Mouse (Mus musculus) thymus, adult 2 months (tissue): ENCODE measurements around the gene Ehbp1. TPM values are rescaled to one million over a fixed set of nuclear protein-coding genes. Genes with fewer than 3 reads are reported as not detected.
A peak's percentile ranks its signal among the peaks of the same experiment; 100 is the strongest.

Experiments used
- DNase-seq: peaks from one replicate; pipeline ENCODE4 v3.0.0; 2021
- H3K27ac ChIP-seq: fragments of 200-500 bp; 2 replicates; pipeline ENCODE4 v1.5.1; 2012; ENCODE audit warnings: low read length, control low read depth; ENCODE audit not compliant: control insufficient read depth, insufficient read depth
- H3K27me3 ChIP-seq: fragments of 200-500 bp; 2 replicates; pipeline ENCODE4 v1.6.1; 2012; ENCODE audit warnings: mild to moderate bottlenecking, low read length, moderate library complexity, mixed read lengths; ENCODE audit not compliant: control insufficient read depth, insufficient read depth
- H3K36me3 ChIP-seq: fragments of 200-500 bp; 2 replicates; pipeline ENCODE4 v1.6.1; 2012; ENCODE audit warnings: mild to moderate bottlenecking, low read length, moderate library complexity; ENCODE audit not compliant: control insufficient read depth, insufficient read depth
- H3K4me1 ChIP-seq: fragments of 200-500 bp; replicated peaks from 2 replicates; pipeline ENCODE4 v1.6.1; 2012; ENCODE audit warnings: low read length; ENCODE audit not compliant: control insufficient read depth, insufficient read depth
- H3K4me3 ChIP-seq: fragments of 200-500 bp; 2 replicates; pipeline ENCODE4 v1.5.1; 2012; ENCODE audit warnings: mild to moderate bottlenecking, low read length, control low read depth, moderate library complexity; ENCODE audit not compliant: control insufficient read depth, insufficient read depth
- CTCF ChIP-seq: fragments of 200-500 bp; IDR thresholded peaks from 2 replicates; pipeline ENCODE4 v1.5.1; 2012; ENCODE audit warnings: mild to moderate bottlenecking, control low read depth, low read length, moderate library complexity, borderline replicate concordance; ENCODE audit not compliant: control insufficient read depth, poor library complexity, insufficient read depth; ENCODE audit errors: extremely low read depth
- POLR2A ChIP-seq: fragments of 200-500 bp; IDR thresholded peaks from 2 replicates; pipeline ENCODE4 v1.6.1; 2012; ENCODE audit warnings: mild to moderate bottlenecking, low read length, control low read depth, moderate library complexity; ENCODE audit not compliant: control insufficient read depth, poor library complexity, insufficient read depth; ENCODE audit errors: extremely low read depth
- WGBS: fragments of 180-500 bp; shearing (Covaris S2); methylation state at CpG from one replicate; pipeline ENCODE4 v1.1.7; 2018; 5-methylcytosine and 5-hydroxymethylcytosine counted together
- polyA plus RNA-seq: library from polyadenylated mRNA; depleted of rRNA; stranded (reverse); fragments of >200 nt; gene quantifications from 2 replicates; pipeline ENCODE4 v1.2.3, GENCODE M21; 2012

Ehbp1 gene
- polyA plus RNA-seq, 1 experiment, result 0.75 TPM

DNA sequence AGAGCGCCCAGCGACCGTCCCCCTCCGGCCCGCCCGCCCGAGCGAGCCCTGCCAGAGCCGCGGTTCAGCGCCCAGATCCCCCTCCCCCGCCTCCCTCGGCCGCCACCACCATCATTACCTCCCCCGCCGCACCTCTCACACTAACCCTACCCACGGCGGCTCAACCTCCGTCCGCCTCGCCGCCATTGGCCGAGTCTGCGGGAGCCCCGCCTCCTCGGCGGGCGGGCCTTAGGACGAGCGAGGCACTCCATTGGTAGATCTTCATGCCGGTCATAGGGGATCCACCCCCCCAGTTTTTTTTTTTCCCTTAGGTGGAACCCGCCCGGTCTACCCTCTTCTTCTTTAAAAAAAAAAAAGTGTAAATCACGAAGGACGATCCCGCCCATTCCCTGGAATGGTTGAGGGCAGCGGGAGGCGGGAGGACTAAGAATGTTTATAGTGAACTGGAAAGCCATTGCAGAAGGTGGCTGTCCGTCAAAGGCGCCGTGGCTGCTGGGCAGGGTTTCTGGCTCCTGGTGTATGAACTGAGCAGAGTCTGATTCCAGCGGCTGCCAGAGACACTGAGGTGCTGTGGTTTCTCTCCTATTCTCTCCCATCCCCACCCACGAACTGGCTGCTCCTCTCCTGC is 55.1 kb downstream of the Ehbp1 start:
- TF ChIP-seq POLR2A (no peak), CTCF (no peak)
- H3K4me3 ChIP-seq, result peak overlapping the region; percentile 70
- H3K36me3 ChIP-seq, result no peaks in the 10 kb centered on the region
- H3K4me1 ChIP-seq, result peaks cover 5% of the 10 kb centered on the region; the same call in 1 of the 2 replicates
- no peak overlapping the region for H3K27ac ChIP-seq
- peak; percentile 95 for DNase-seq
- no peaks in the 10 kb centered on the region for H3K27me3 ChIP-seq
- 2% methylated on average over 43 of the region's 43 CpGs for WGBS

DNA sequence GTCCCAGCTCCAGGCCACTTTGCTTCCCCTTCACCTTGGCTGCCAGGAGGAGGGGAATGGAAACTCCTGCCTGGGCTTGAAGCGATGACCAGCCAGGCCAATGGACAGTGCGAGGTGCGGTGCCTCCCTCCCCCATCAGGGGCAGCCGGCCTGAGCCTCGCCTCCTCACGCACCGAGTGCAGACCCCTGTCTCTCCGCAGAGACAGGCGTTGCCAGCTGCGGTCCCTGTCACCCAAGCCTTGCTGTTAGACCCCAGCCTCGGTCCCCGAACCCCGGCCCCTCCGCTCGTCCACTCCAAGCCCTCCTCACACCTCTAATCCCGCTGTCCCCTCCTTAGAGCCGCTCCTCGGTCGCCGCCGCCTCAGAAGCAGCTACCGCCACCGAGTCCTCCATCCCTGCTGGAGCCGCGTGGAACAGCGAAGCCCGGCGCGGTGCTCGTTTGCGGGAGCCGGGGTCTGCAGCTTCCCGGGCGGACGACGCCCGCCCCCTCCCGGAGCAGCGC is 55.7 kb downstream of the Ehbp1 start:
- Histone ChIP-seq H3K4me3 (peak overlapping the region; percentile 70), H3K27ac (no peak overlapping the region), H3K36me3 (no peaks in the 10 kb centered on the region), H3K4me1 (peaks cover 5% of the 10 kb centered on the region; the same call in 1 of the 2 replicates), H3K27me3 (no peaks in the 10 kb centered on the region)
- WGBS, result 2% methylated on average over 39 of the region's 39 CpGs
- no peak for TF ChIP-seq POLR2A
- TF ChIP-seq CTCF, result no peak
- DNase-seq, result no peak

DNA sequence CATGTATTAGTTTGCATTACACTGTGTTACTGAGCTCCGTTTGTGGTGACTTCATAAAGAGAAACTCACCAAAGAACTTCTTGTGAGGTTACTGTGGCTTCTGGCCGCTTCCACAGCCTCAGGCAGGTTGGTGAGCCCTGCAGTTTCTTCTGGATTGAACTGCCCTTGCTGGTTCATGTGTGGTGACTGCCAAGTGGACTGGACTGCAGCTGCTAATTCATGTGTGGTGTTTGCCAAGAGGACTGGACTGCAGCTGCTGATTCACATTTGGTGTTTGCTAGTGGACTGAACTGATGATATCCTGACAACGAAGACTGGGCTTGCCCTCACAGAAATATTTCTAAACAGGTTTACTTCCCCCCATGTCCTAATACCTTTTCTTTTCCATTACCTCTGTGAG is 65.4 kb downstream of the Ehbp1 start:
- 95% methylated on average over 3 of the region's 3 CpGs for WGBS
- H3K4me1 ChIP-seq, result no peaks in the 10 kb centered on the region
- H3K27me3 ChIP-seq, result no peaks in the 10 kb centered on the region
- no peak overlapping the region for H3K27ac ChIP-seq
- no peak for DNase-seq
- no peaks in the 10 kb centered on the region for H3K36me3 ChIP-seq
- H3K4me3 ChIP-seq, result no peak overlapping the region
- TF ChIP-seq CTCF (no peak), POLR2A (no peak)

DNA sequence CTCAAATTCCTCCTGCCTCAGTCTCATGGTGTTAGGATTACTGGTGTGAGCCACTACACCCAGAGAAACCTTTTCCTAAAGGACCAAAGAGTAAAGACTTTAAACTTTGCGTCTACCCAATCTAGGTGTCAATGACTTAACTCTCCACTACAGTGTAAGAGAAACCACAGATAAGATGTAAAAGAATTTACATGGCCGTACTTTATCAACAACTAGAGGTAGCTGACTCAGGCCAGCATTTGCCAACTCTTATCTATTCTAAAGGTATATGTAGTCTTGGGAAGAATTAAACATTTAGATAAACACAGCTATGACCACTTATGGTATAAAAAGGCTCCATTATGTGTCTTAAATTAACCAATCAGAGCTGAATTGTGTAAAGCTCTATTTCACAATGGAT is 67.9 kb downstream of the Ehbp1 start:
- no peak for TF ChIP-seq POLR2A
- no peak for TF ChIP-seq CTCF
- no peaks in the 10 kb centered on the region for H3K4me1 ChIP-seq
- no peak overlapping the region for H3K4me3 ChIP-seq
- 99% methylated on average over 2 of the region's 2 CpGs for WGBS
- DNase-seq, result no peak
- H3K36me3 ChIP-seq, result no peaks in the 10 kb centered on the region
- no peaks in the 10 kb centered on the region for H3K27me3 ChIP-seq
- H3K27ac ChIP-seq, result no peak overlapping the region

DNA sequence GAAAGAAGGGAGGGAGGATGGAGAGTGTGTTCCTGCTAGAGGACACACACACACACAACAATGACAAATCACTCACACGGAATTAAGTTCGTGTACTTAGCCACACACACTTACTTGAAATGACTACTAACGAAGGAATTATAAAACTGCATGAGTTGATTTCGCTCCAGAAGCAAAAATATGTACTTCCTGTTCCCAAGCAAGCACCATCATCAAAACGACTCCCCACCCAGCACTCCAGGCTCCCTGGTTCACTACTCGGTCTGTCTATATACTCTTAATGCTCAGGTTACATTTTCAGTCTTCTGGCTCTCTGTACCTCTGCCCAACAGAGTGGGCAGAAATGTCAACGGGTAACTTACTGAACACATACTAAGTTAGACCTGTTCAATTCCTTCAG is 68.7 kb downstream of the Ehbp1 start:
- no peaks in the 10 kb centered on the region for H3K36me3 ChIP-seq
- no peaks in the 10 kb centered on the region for H3K27me3 ChIP-seq
- WGBS, result 90% methylated on average over 7 of the region's 7 CpGs
- H3K4me3 ChIP-seq, result no peak overlapping the region
- TF ChIP-seq CTCF (no peak), POLR2A (no peak)
- H3K4me1 ChIP-seq, result no peaks in the 10 kb centered on the region
- DNase-seq, result no peak
- H3K27ac ChIP-seq, result no peak overlapping the region

DNA sequence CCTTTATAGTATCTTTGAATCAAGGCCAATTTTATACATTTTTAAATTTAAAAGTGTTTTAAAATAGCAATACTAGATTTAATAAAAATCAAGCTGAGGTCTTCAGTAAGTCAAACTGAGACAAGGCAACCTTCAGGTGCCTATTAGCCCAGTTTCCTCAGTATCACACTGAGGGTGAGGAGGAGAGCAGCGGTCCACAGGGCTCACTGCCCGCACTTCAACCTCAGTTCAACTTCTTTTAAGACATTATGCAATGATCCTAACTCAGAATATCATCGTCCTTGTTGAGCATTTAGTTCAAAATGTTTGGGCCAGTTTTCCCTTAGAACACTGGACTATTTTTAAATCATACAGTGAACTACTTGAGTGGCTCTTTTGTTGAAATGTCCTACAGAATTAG is 70.2 kb downstream of the Ehbp1 start:
- DNase-seq, result no peak
- TF ChIP-seq CTCF, result no peak
- no peak for TF ChIP-seq POLR2A
- Histone ChIP-seq H3K27ac (no peak overlapping the region), H3K36me3 (no peaks in the 10 kb centered on the region), H3K4me1 (no peaks in the 10 kb centered on the region), H3K4me3 (no peak overlapping the region), H3K27me3 (no peaks in the 10 kb centered on the region)
- WGBS, result 99% methylated on average over 3 of the region's 3 CpGs
